Mouse (Mus musculus): ENCODE data around the gene Myo18b.

DNA sequence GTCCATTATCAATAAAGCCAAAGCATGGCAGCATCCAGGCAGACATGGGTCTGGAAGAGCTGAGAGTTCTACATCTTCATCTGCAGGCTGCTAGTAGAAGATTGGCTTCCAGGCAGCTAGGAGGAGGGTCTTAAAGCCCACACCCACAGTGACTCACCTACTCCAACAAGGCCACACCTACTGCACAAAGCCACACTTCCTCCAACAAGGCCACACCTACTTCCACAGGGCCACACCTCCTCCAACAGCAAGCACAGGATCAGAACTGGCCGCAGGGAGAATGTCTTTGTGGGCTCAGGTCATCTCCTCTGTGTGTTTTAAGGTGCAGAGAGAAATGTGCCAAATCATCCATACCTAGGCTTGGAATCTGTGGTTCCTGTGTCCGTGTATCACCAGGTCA lies 224.2 kb downstream of the Myo18b start:
- no peak for TF ChIP-seq POLR2A (IDR thresholded peaks at IDR 0.05; ENCODE audit: extremely low read depth, insufficient read depth, low read length)
- no peak for TF ChIP-seq CTCF (IDR thresholded peaks at IDR 0.05; ENCODE audit: extremely low read depth, insufficient read depth, low read length)
